Mouse (Mus musculus): ENCODE measurements around the gene Klrb1f.

DNA sequence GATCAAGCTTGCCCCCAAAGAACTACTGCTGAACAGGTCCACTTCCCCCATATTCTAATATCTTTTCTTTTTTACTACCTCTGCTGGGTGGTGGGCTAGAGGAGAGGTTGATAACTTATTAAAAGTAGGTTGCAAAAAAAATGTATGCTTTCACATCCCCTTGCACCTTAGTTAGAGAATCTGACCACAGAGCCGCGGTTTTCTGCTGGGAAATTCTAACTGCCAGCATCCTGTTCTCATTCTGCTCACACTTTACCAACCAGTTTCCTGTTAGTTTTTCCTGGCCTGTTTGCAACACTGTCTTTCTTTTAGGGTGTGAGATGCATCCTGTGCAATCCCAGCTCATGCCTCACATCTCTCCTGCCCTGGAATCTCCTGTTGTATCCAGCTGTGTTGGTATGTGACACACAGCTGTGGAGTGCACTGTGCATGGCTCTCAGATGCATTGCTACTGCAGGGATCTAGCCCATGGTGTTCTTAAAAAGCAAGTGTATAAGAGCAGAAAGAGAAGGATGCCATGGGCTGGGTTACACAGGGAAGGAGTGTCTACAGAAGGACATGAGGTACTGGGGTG lies 8.7 kb upstream of the Klrb1f start:
- TF ChIP-seq CTCF (IDR thresholded peaks at IDR 0.05; ENCODE audit: low read depth), result no peak
- TF ChIP-seq EP300 (IDR thresholded peaks at IDR 0.05; ENCODE audit: low read depth), result no peak

Measured in heart, postnatal 0 days (tissue).